Mouse (Mus musculus) embryonic facial prominence, embryonic 11.5 days (tissue): ENCODE data around the gene Gm9918. TPM values are rescaled to one million over a fixed set of nuclear protein-coding genes. Genes with fewer than 3 reads are reported as not detected.

Experiments used
- ATAC-seq: fragments of 200-750 bp; cut with Nextera tagmentation; replicated peaks from 2 replicates; pipeline ENCODE4 v1.8.0; 2017; ENCODE audit warnings: low read depth; ENCODE audit not compliant: insufficient number of reproducible peaks, low FRiP score, low TSS enrichment
- DNase-seq: peaks from one replicate; pipeline ENCODE4 v3.0.0-alpha.2; 2015; ENCODE audit warnings: low spot score
- H3K27ac ChIP-seq: fragments of 300-500 bp; sonication (generic); replicated peaks from 2 replicates; pipeline ENCODE4 v1.5.1; 2014; ENCODE audit warnings: mild to moderate bottlenecking, low read depth, low read length, control low read depth
- H3K27me3 ChIP-seq: fragments of 300-500 bp; sonication (generic); 2 replicates; pipeline ENCODE4 v1.6.1; 2014; ENCODE audit warnings: mild to moderate bottlenecking, low read length, moderate library complexity, mixed read lengths; ENCODE audit not compliant: control insufficient read depth, insufficient read depth
- H3K36me3 ChIP-seq: fragments of 300-500 bp; sonication (generic); replicated peaks from 2 replicates; pipeline ENCODE4 v1.6.1; 2014; ENCODE audit warnings: low read depth, mild to moderate bottlenecking, low read length, moderate library complexity, mixed read lengths; ENCODE audit not compliant: control insufficient read depth, insufficient read depth
- H3K4me1 ChIP-seq: fragments of 300-500 bp; sonication (generic); 2 replicates; pipeline ENCODE4 v1.6.1; 2014; ENCODE audit warnings: low read length, mixed read lengths; ENCODE audit not compliant: control insufficient read depth, insufficient read depth
- H3K4me2 ChIP-seq: fragments of 300-500 bp; sonication (generic); 2 replicates; pipeline ENCODE4 v1.6.1; 2014; ENCODE audit warnings: low read depth, mild to moderate bottlenecking, control low read depth, low read length, moderate library complexity
- H3K4me3 ChIP-seq: fragments of 300-500 bp; sonication (generic); 2 replicates; pipeline ENCODE4 v1.5.1; 2014; ENCODE audit warnings: low read depth, low read length, control low read depth
- H3K9ac ChIP-seq: fragments of 300-500 bp; sonication (generic); replicated peaks from 2 replicates; pipeline ENCODE4 v1.6.1; 2014; ENCODE audit warnings: mild to moderate bottlenecking, control low read depth, low read length
- H3K9me3 ChIP-seq: fragments of 300-500 bp; sonication (generic); replicated peaks from 2 replicates; pipeline ENCODE4 v1.6.1; 2016; ENCODE audit warnings: mild to moderate bottlenecking, low read length, inconsistent platforms, mixed read lengths; ENCODE audit not compliant: control insufficient read depth
- WGBS: fragments of 180-500 bp; shearing (Covaris S2); extraction: QIAGEN DNeasy Blood & Tissue Kit; methylation state at CpG from one replicate; pipeline ENCODE4 v1.1.7; 2014; 5-methylcytosine and 5-hydroxymethylcytosine counted together
- polyA plus RNA-seq: library from polyadenylated mRNA; unstranded; fragments of >200 nt; fragmentation: Nextera tagmentation; extraction: Ambion mirVana; gene quantifications from 2 replicates; pipeline ENCODE4 v1.2.1, GENCODE M21; 2014

Gm9918 gene
- polyA plus RNA-seq, 1 experiment from 2014 or later, result 0.58 TPM

DNA sequence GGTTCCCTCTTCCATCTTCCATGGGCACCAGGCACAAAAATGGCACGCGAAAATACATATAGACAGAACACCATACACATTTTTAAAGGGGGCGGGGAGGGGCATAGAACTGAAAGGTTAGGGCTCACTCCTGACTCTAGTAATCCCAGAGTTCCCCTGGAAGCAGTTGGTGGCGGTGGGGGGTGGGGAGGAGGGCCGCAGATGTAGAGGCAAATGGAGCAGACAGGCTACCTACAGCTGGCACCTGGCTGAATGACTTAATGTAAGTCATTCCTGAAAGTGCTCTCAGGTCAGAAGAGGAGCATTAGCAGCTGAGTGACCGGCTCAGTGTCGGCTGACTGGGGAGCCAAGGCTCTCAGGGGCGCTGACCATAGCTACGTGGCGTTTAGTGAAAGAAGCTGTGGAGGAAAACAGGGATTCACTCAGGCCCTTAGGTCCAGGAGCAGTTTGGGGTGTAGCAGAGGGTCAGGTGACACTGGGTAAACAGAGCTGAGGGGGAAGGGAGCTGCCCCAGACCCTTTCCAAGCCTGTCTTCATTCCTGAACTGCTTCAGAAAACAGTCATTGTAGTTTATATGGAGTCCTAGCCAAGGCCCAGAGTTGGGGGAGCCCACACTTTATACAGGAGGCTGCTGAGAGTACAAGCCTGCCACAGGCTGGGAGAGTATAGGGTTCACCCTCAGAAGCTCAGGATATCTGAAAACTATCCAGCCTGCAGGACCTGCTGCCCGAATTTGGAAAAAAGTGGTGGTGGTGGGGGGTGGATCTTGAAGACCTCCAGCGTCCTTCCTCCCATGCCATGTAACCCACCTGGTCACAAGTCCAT, 27.7 kb upstream of the Gm9918 start:
- Histone ChIP-seq H3K27ac (peak overlapping the region; percentile 99; the same call in 1 of the 2 replicates), H3K4me2 (peak overlapping the region; percentile 96), H3K9me3 (no peaks in the 10 kb centered on the region), H3K27me3 (no peaks in the 10 kb centered on the region), H3K9ac (no peak overlapping the region; the same call in 1 of the 2 replicates), H3K4me1 (peaks cover 21% of the 10 kb centered on the region), H3K36me3 (peaks cover 3% of the 10 kb centered on the region), H3K4me3 (peak overlapping the region; percentile 63; the same call in 1 of the 2 replicates)
- DNase-seq (no peak), ATAC-seq (no peak)
- WGBS, result 29% methylated on average over 12 of the region's 12 CpGs

DNA sequence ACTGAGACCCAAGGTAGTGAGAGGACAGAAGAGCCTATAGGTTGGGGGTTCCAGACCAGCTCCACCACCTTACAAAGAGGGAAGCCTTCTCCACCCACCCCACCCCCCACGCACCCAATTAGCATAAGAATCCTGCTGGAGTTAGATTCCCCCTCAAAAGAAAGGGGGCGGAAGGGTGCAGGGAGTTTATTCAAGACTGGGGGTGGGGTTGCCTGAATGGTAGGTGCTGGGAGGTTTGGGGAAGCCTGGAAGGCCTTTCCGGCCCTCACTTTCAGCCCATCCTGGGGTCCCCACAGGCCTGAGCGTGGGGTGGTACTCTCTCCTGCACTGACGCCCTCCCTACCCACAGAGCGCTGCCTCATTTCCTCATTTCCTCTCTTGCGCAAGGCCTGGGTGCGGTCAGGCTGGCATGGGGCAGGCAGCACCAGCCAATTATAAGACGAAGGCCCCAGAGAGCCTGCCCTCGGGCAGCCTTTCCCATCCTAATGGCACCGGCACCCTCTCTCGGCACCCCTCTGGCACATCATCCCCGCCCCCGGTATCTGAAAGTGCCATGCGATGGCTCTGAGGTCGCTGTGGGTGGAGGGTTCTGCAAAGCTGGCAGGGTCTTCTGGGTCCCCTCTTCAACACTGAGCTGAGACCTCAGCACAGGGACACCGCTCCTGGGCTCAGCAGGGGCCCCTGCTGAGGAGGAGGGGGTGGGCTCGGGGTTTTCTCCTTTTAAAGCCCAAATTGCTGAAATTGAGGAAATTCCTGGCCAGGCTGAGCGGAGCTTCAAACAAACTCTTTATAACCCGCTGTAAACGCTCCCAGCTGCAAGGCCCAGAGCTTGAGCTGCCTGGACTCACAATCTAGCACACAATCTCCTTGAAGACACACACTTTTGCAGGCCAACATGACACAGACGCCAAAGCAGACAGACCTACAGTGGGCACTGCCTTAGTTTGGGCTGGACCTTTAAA, 26.9 kb upstream of the Gm9918 start:
- no peaks in the 10 kb centered on the region for H3K9me3 ChIP-seq
- 6% methylated on average over 22 of the region's 22 CpGs for WGBS
- H3K27ac ChIP-seq, result peak overlapping the region; percentile 99
- peak overlapping the region; percentile 74 for H3K9ac ChIP-seq
- DNase-seq (peak; percentile 74), ATAC-seq (no peak)
- peak overlapping the region; percentile 96 for H3K4me2 ChIP-seq
- H3K4me1 ChIP-seq, result peaks cover 21% of the 10 kb centered on the region
- peak overlapping the region; percentile 63 for H3K4me3 ChIP-seq
- H3K27me3 ChIP-seq, result no peaks in the 10 kb centered on the region
- H3K36me3 ChIP-seq, result peaks cover 3% of the 10 kb centered on the region

DNA sequence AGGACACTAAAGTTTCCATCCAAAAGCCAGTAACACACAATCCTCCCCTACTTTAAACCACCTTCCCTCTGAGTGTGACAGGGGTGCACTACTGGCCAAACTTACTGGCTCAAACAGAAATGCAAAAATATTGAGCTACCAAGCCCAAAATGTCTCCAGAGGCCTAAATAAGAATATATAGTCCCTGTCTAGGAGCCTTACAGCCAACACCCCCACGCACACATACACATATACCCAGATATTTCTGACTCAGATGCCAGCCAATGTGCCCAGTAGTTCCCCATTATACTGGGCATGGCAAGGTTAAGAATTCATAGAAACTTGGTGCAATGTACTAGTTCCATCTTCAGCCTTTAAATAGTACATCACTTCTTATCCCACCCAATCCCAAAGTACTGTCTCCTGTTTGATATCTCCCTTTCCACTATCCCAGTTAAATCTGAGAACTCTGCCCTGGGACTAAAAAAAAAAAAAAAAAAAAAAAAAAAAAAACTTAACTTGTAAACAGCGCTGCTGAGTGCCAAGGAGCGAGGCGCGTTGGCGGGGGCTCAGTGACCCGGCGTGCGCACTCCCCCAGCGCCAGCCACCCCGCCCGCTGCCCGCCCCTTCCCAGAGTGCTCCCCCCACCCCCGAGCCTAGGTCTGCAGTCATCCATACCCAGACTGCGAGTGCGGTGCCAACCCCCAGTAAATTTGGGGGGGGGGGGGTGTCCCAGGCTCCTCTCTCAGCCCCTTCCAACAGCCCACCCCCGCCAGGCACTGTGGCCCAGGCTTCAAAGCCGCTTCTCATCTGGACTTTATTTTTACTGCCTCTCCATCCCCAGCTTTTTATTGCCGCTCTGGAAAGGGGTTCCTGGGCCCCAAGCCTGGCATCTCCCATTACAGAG, 25.8 kb upstream of the Gm9918 start:
- no peaks in the 10 kb centered on the region for H3K36me3 ChIP-seq
- WGBS, result 2% methylated on average over 18 of the region's 19 CpGs
- peaks cover 21% of the 10 kb centered on the region for H3K4me1 ChIP-seq
- H3K9me3 ChIP-seq, result no peaks in the 10 kb centered on the region
- H3K9ac ChIP-seq, result peak overlapping the region; percentile 74
- peak overlapping the region; percentile 99 for H3K27ac ChIP-seq
- H3K27me3 ChIP-seq, result no peaks in the 10 kb centered on the region
- H3K4me3 ChIP-seq, result peak overlapping the region; percentile 63
- ATAC-seq (no peak), DNase-seq (peak; percentile 40)
- H3K4me2 ChIP-seq, result peak overlapping the region; percentile 96

GRCm38 (mm10) chr15:102245461-102245881, 24.9 kb upstream of the Gm9918 start:
- Histone ChIP-seq H3K4me2 (peak overlapping the region; percentile 96), H3K36me3 (no peaks in the 10 kb centered on the region), H3K27ac (peak overlapping the region; percentile 99), H3K9me3 (no peaks in the 10 kb centered on the region), H3K9ac (peak overlapping the region; percentile 74), H3K4me1 (peaks cover 25% of the 10 kb centered on the region), H3K27me3 (no peaks in the 10 kb centered on the region), H3K4me3 (peak overlapping the region; percentile 63)
- ATAC-seq, result no peak
- 1% methylated on average over 14 of the region's 14 CpGs for WGBS
- DNase-seq, result no peak

GRCm38 (mm10) chr15:102245891-102246741, 24.2 kb upstream of the Gm9918 start:
- under 1% methylated on average over 39 of the region's 44 CpGs for WGBS
- Histone ChIP-seq H3K4me3 (peak overlapping the region; percentile 63), H3K4me1 (peaks cover 27% of the 10 kb centered on the region), H3K9ac (peak overlapping the region; percentile 74), H3K4me2 (peak overlapping the region; percentile 96), H3K9me3 (no peaks in the 10 kb centered on the region), H3K36me3 (no peaks in the 10 kb centered on the region), H3K27ac (peak overlapping the region; percentile 99), H3K27me3 (no peaks in the 10 kb centered on the region)
- ATAC-seq (peak; percentile 60), DNase-seq (peak; percentile 86)

GRCm38 (mm10) chr15:102246866-102247251, 23.5 kb upstream of the Gm9918 start:
- Histone ChIP-seq H3K4me1 (peaks cover 30% of the 10 kb centered on the region), H3K27ac (peak overlapping the region; percentile 99)
- DNase-seq, result peak; percentile 99

More at GRCm38 (mm10) chr15:102246866-102247251, 23.5 kb upstream of the Gm9918 start:
- Histone ChIP-seq H3K36me3 (no peaks in the 10 kb centered on the region), H3K9ac (peak overlapping the region; percentile 74), H3K4me3 (peak overlapping the region; percentile 63), H3K27me3 (no peaks in the 10 kb centered on the region), H3K4me2 (peak overlapping the region; percentile 96), H3K9me3 (no peaks in the 10 kb centered on the region)
- ATAC-seq, result peak; percentile 40; the same call in 1 of the 2 replicates
- WGBS, result 1% methylated on average over 34 of the region's 35 CpGs
